Mouse (Mus musculus): ENCODE results near the gene Tmem135. TPM values are rescaled to one million over a fixed set of nuclear protein-coding genes. Genes with fewer than 3 reads are reported as not detected.
"Not testable (repeated sequence)": the region's sequence is repeated elsewhere in the genome, so short reads cannot be mapped to it uniquely, and the experiment has no call there.

The Tmem135 gene
- polyA plus RNA-seq, 1 experiment: 27.6 TPM

GRCm38 (mm10) chr7:89296941-89297340 is 107.1 kb downstream of the Tmem135 start:
- H3K27ac ChIP-seq (ENCODE audit: insufficient read depth, low read length): no peak overlapping the region
- H3K4me1 ChIP-seq (ENCODE audit: control insufficient read depth, insufficient read depth, insufficient read length): no peaks in the 10 kb centered on the region
- TF ChIP-seq CTCF (IDR thresholded peaks at IDR 0.05; ENCODE audit: extremely low read depth, insufficient read depth, insufficient read length, insufficient replicate concordance): no peak
- TF ChIP-seq POLR2A (IDR thresholded peaks at IDR 0.05; ENCODE audit: low read depth, low read length): no peak
- H3K36me3 ChIP-seq (ENCODE audit: control insufficient read depth, insufficient read depth, low read length): no peaks in the 10 kb centered on the region
- no peak for DNase-seq (ENCODE audit: low read depth in 1 of 2, low spot score in 2 of 2)
- no peak overlapping the region for H3K4me3 ChIP-seq (ENCODE audit: extremely low read depth, insufficient read depth, insufficient read length)
- H3K27me3 ChIP-seq (ENCODE audit: control insufficient read depth, insufficient read depth, low read length): no peaks in the 10 kb centered on the region
- WGBS: 90% methylated on average over 1 of the region's 1 CpGs

- TF ChIP-seq CTCF (IDR thresholded peaks at IDR 0.05; ENCODE audit: extremely low read depth, insufficient read depth, insufficient read length, insufficient replicate concordance) (no peak), POLR2A (IDR thresholded peaks at IDR 0.05; ENCODE audit: low read depth, low read length) (no peak)
- no peak for DNase-seq (ENCODE audit: low read depth in 1 of 2, low spot score in 2 of 2)
- WGBS: 89% methylated on average over 7 of the region's 7 CpGs
- Histone ChIP-seq H3K4me3 (ENCODE audit: extremely low read depth, insufficient read depth, insufficient read length) (no peak overlapping the region), H3K4me1 (ENCODE audit: control insufficient read depth, insufficient read depth, insufficient read length) (no peaks in the 10 kb centered on the region), H3K36me3 (ENCODE audit: control insufficient read depth, insufficient read depth, low read length) (peaks cover 3% of the 10 kb centered on the region), H3K27me3 (ENCODE audit: control insufficient read depth, insufficient read depth, low read length) (no peaks in the 10 kb centered on the region), H3K27ac (ENCODE audit: insufficient read depth, low read length) (no peak overlapping the region)
These were observed 121.4 kb downstream of the Tmem135 start for GRCm38 (mm10) chr7:89282664-89283063.

GRCm38 (mm10) chr7:89270438-89270837 is 133.6 kb downstream of the Tmem135 start:
- H3K27me3 ChIP-seq (ENCODE audit: control insufficient read depth, insufficient read depth, low read length); H3K36me3 ChIP-seq (ENCODE audit: control insufficient read depth, insufficient read depth, low read length); H3K4me3 ChIP-seq (ENCODE audit: extremely low read depth, insufficient read depth, insufficient read length); H3K4me1 ChIP-seq (ENCODE audit: control insufficient read depth, insufficient read depth, insufficient read length): not testable (repeated sequence)
- peak in 1 of 2 experiments; percentile 28 for DNase-seq (ENCODE audit: low read depth in 1 of 2, low spot score in 2 of 2)
- peak overlapping the region; percentile 68 for H3K27ac ChIP-seq (ENCODE audit: insufficient read depth, low read length)

- H3K36me3 ChIP-seq (ENCODE audit: control insufficient read depth, insufficient read depth, low read length): no peaks in the 10 kb centered on the region
These were observed 134.2 kb downstream of the Tmem135 start for GRCm38 (mm10) chr7:89269826-89270225.

GRCm38 (mm10) chr7:89267542-89267941 is 136.5 kb downstream of the Tmem135 start:
- Histone ChIP-seq H3K4me3 (ENCODE audit: extremely low read depth, insufficient read depth, insufficient read length) (no peak overlapping the region), H3K4me1 (ENCODE audit: control insufficient read depth, insufficient read depth, insufficient read length) (peaks cover 7% of the 10 kb centered on the region), H3K27ac (ENCODE audit: insufficient read depth, low read length) (no peak overlapping the region), H3K36me3 (ENCODE audit: control insufficient read depth, insufficient read depth, low read length) (no peaks in the 10 kb centered on the region), H3K27me3 (ENCODE audit: control insufficient read depth, insufficient read depth, low read length) (no peaks in the 10 kb centered on the region)
- DNase-seq (ENCODE audit: low read depth in 1 of 2, low spot score in 2 of 2): no peak
- TF ChIP-seq CTCF (IDR thresholded peaks at IDR 0.05; ENCODE audit: extremely low read depth, insufficient read depth, insufficient read length, insufficient replicate concordance): no peak
- TF ChIP-seq POLR2A (IDR thresholded peaks at IDR 0.05; ENCODE audit: low read depth, low read length): no peak
- WGBS: 94% methylated on average over 1 of the region's 1 CpGs

More at GRCm38 (mm10) chr7:89269826-89270225, 134.2 kb downstream of the Tmem135 start:
- Histone ChIP-seq H3K27me3 (ENCODE audit: control insufficient read depth, insufficient read depth, low read length) (no peaks in the 10 kb centered on the region), H3K4me1 (ENCODE audit: control insufficient read depth, insufficient read depth, insufficient read length) (peaks cover 7% of the 10 kb centered on the region), H3K4me3 (ENCODE audit: extremely low read depth, insufficient read depth, insufficient read length) (no peak overlapping the region), H3K27ac (ENCODE audit: insufficient read depth, low read length) (no peak overlapping the region; the same call in 1 of the 2 replicates)
- no peak for DNase-seq (ENCODE audit: low read depth in 1 of 2, low spot score in 2 of 2)
- 63% methylated on average over 6 of the region's 6 CpGs for WGBS
- no peak for TF ChIP-seq POLR2A (IDR thresholded peaks at IDR 0.05; ENCODE audit: low read depth, low read length)
- no peak for TF ChIP-seq CTCF (IDR thresholded peaks at IDR 0.05; ENCODE audit: extremely low read depth, insufficient read depth, insufficient read length, insufficient replicate concordance)

GRCm38 (mm10) chr7:89266017-89266760 is 137.8 kb downstream of the Tmem135 start:
- no peak for TF ChIP-seq POLR2A (IDR thresholded peaks at IDR 0.05; ENCODE audit: low read depth, low read length)
- TF ChIP-seq CTCF (IDR thresholded peaks at IDR 0.05; ENCODE audit: extremely low read depth, insufficient read depth, insufficient read length, insufficient replicate concordance): no peak
- Histone ChIP-seq H3K4me3 (ENCODE audit: extremely low read depth, insufficient read depth, insufficient read length) (no peak overlapping the region), H3K4me1 (ENCODE audit: control insufficient read depth, insufficient read depth, insufficient read length) (peaks cover 7% of the 10 kb centered on the region), H3K36me3 (ENCODE audit: control insufficient read depth, insufficient read depth, low read length) (no peaks in the 10 kb centered on the region), H3K27ac (ENCODE audit: insufficient read depth, low read length) (no peak overlapping the region), H3K27me3 (ENCODE audit: control insufficient read depth, insufficient read depth, low read length) (no peaks in the 10 kb centered on the region)
- WGBS: 93% methylated on average over 7 of the region's 7 CpGs
- DNase-seq (ENCODE audit: low read depth in 1 of 2, low spot score in 2 of 2): no peak

- Histone ChIP-seq H3K27ac (ENCODE audit: insufficient read depth, low read length) (no peak overlapping the region), H3K27me3 (ENCODE audit: control insufficient read depth, insufficient read depth, low read length) (no peaks in the 10 kb centered on the region), H3K36me3 (ENCODE audit: control insufficient read depth, insufficient read depth, low read length) (no peaks in the 10 kb centered on the region), H3K4me3 (ENCODE audit: extremely low read depth, insufficient read depth, insufficient read length) (no peak overlapping the region), H3K4me1 (ENCODE audit: control insufficient read depth, insufficient read depth, insufficient read length) (no peaks in the 10 kb centered on the region)
- DNase-seq (ENCODE audit: low read depth in 1 of 2, low spot score in 2 of 2): no peak
- TF ChIP-seq CTCF (IDR thresholded peaks at IDR 0.05; ENCODE audit: extremely low read depth, insufficient read depth, insufficient read length, insufficient replicate concordance) (no peak), POLR2A (IDR thresholded peaks at IDR 0.05; ENCODE audit: low read depth, low read length) (no peak)
These were observed 143.1 kb downstream of the Tmem135 start for GRCm38 (mm10) chr7:89260966-89261365.

All from spleen, adult 2 months (tissue).